Mouse (Mus musculus) limb, embryonic 14.5 days (tissue): ENCODE measurements around the gene Npas3. TPM values are rescaled to one million over a fixed set of nuclear protein-coding genes. Genes with fewer than 3 reads are reported as not detected.

Experiments
- ATAC-seq: fragments of 200-750 bp; cut with Nextera tagmentation; 2 replicates; pipeline ENCODE4 v1.8.0; 2017; ENCODE audit warnings: low read depth, moderate number of reproducible peaks, moderate TSS enrichment; ENCODE audit not compliant: low FRiP score
- DNase-seq: peaks from one replicate; pipeline ENCODE4 v3.0.0-alpha.2; 2015; ENCODE audit warnings: low spot score
- H3K27ac ChIP-seq: fragments of 300-500 bp; sonication (generic); replicated peaks from 2 replicates; pipeline ENCODE4 v1.5.1; 2014; ENCODE audit warnings: low read depth, mild to moderate bottlenecking, low read length, moderate library complexity, mixed read lengths
- H3K27me3 ChIP-seq: fragments of 300-500 bp; sonication (generic); 2 replicates; pipeline ENCODE4 v1.6.1; 2014; ENCODE audit warnings: low read length, mixed read lengths; ENCODE audit not compliant: control insufficient read depth, insufficient read depth
- H3K36me3 ChIP-seq: fragments of 300-500 bp; sonication (generic); 2 replicates; pipeline ENCODE4 v1.6.1; 2014; ENCODE audit warnings: mild to moderate bottlenecking, low read length, moderate library complexity, mixed read lengths; ENCODE audit not compliant: control insufficient read depth, insufficient read depth
- H3K4me1 ChIP-seq: fragments of 300-500 bp; sonication (generic); 2 replicates; pipeline ENCODE4 v1.6.1; 2014; ENCODE audit warnings: antibody characterized with exemption, low read length, mixed read lengths; ENCODE audit not compliant: control insufficient read depth, insufficient read depth
- H3K4me2 ChIP-seq: fragments of 300-500 bp; sonication (generic); replicated peaks from 2 replicates; pipeline ENCODE4 v1.6.1; 2014; ENCODE audit warnings: low read depth, mild to moderate bottlenecking, low read length, moderate library complexity; ENCODE audit not compliant: severe bottlenecking
- H3K4me3 ChIP-seq: fragments of 300-500 bp; sonication (generic); replicated peaks from 2 replicates; pipeline ENCODE4 v1.5.1; 2014; ENCODE audit warnings: low read length
- H3K9ac ChIP-seq: fragments of 300-500 bp; sonication (generic); 2 replicates; pipeline ENCODE4 v1.6.1; 2014; ENCODE audit warnings: mild to moderate bottlenecking, low read depth, low read length, moderate library complexity; ENCODE audit not compliant: severe bottlenecking
- H3K9me3 ChIP-seq: fragments of 300-500 bp; sonication (generic); 2 replicates; pipeline ENCODE4 v1.6.1; 2016; ENCODE audit warnings: low read length; ENCODE audit not compliant: control insufficient read depth
- POLR2A ChIP-seq: fragments of 200-500 bp; IDR thresholded peaks from 2 replicates; pipeline ENCODE4 v1.8.0; 2012; ENCODE audit warnings: inconsistent platforms, mild to moderate bottlenecking, moderate library complexity, borderline replicate concordance; ENCODE audit not compliant: insufficient read depth, insufficient read length; ENCODE audit errors: extremely low read depth
- WGBS: fragments of 180-500 bp; shearing (Covaris S2); extraction: QIAGEN DNeasy Blood & Tissue Kit; methylation state at CpG from one replicate; pipeline ENCODE4 v1.1.7; 2014; 5-methylcytosine and 5-hydroxymethylcytosine counted together
- polyA plus RNA-seq, 2 experiments: library from polyadenylated mRNA; depleted of rRNA in 1 of 2; stranded (reverse) in 1 of 2; unstranded in 1 of 2; fragments of >200 nt; fragmentation: Nextera tagmentation in 1 of 2; extraction: Ambion mirVana in 1 of 2; gene quantifications; 2 replicates each; pipeline versions ENCODE4 v1.2.1 to v1.2.3; 2012 to 2014

The Npas3 gene
- 5.3 and 6.4 TPM in 2 replicates for polyA plus RNA-seq (2012; rRNA removed)
- polyA plus RNA-seq (2014; fragmentation: Nextera tagmentation; extraction: Ambion mirVana) = 5.9 and 9.1 TPM in 2 replicates

- peak within 1 kb of the TSS; percentile 99 for H3K4me2 ChIP-seq
- no peak within 1 kb of the TSS for H3K27ac ChIP-seq
- no peaks in the 10 kb centered on the region for H3K36me3 ChIP-seq
- peak within 1 kb of the TSS; percentile 62 for H3K4me3 ChIP-seq
- TF ChIP-seq POLR2A = no peak
- peaks cover 21% of the 10 kb centered on the region for H3K4me1 ChIP-seq
- under 1% methylated on average over 22 of the region's 62 CpGs for WGBS
- peak; percentile 44 for ATAC-seq
- H3K27me3 ChIP-seq = peaks cover 47% of the 10 kb centered on the region
- H3K9me3 ChIP-seq = no peaks in the 10 kb centered on the region
- DNase-seq = peak; percentile 37
- H3K9ac ChIP-seq = peak within 1 kb of the TSS; percentile 59
Measured at GRCm38 (mm10) chr12:53248101-53248727, at the start of gene Npas3. Npas3 (plus strand) TSS chr12:53248677.

DNA sequence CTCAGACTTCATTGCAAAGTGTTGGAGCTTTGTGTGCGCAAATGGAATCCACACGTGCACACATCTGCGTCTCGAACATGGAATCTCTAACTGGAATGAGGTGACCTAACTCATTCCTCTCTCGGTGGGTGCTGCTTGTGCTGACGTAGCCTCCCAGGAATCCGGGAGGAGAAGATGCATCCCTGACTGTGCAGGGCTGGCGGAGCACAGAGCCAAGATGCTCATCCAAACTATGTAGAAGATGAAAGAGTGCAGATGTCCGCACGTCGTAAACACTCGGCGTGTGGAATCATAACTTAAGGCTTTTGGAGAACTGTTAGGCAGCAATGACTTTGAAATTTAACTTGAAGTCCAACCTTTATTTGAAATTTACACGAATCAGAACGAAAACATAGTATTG is 31.3 kb upstream of the Npas3 start:
- no peak for TF ChIP-seq POLR2A
- Histone ChIP-seq H3K4me2 (no peak overlapping the region), H3K4me1 (no peaks in the 10 kb centered on the region), H3K9me3 (no peaks in the 10 kb centered on the region), H3K4me3 (no peak overlapping the region), H3K27ac (no peak overlapping the region), H3K36me3 (no peaks in the 10 kb centered on the region), H3K27me3 (no peaks in the 10 kb centered on the region), H3K9ac (no peak overlapping the region)
- 67% methylated on average over 15 of the region's 15 CpGs for WGBS
- ATAC-seq (no peak), DNase-seq (peak; percentile 70)

GRCm38 (mm10) chr12:53222742-53223141 is 25.7 kb upstream of the Npas3 start:
- no peak overlapping the region for H3K4me2 ChIP-seq
- H3K27ac ChIP-seq = no peak overlapping the region
- no peaks in the 10 kb centered on the region for H3K4me1 ChIP-seq
- no peak overlapping the region for H3K4me3 ChIP-seq
- DNase-seq = no peak
- no peak for TF ChIP-seq POLR2A
- WGBS = 64% methylated on average over 4 of the region's 4 CpGs
- H3K9me3 ChIP-seq = no peaks in the 10 kb centered on the region
- ATAC-seq = no peak
- H3K27me3 ChIP-seq = no peaks in the 10 kb centered on the region
- no peaks in the 10 kb centered on the region for H3K36me3 ChIP-seq
- H3K9ac ChIP-seq = no peak overlapping the region

- Histone ChIP-seq H3K36me3 (no peaks in the 10 kb centered on the region), H3K9me3 (no peaks in the 10 kb centered on the region), H3K4me1 (no peaks in the 10 kb centered on the region), H3K27me3 (no peaks in the 10 kb centered on the region), H3K4me3 (no peak overlapping the region), H3K4me2 (no peak overlapping the region), H3K9ac (no peak overlapping the region), H3K27ac (no peak overlapping the region)
- TF ChIP-seq POLR2A = no peak
- WGBS = 40% methylated on average over 4 of the region's 4 CpGs
- DNase-seq (no peak), ATAC-seq (no peak)
Measured at GRCm38 (mm10) chr12:53227356-53227755, 21.1 kb upstream of the Npas3 start.

- Histone ChIP-seq H3K9ac (no peak overlapping the region), H3K9me3 (no peaks in the 10 kb centered on the region), H3K36me3 (no peaks in the 10 kb centered on the region), H3K4me2 (no peak overlapping the region), H3K27me3 (no peaks in the 10 kb centered on the region), H3K4me3 (no peak overlapping the region), H3K4me1 (no peaks in the 10 kb centered on the region), H3K27ac (no peak overlapping the region)
- no peak for ATAC-seq
- WGBS = 82% methylated on average over 2 of the region's 2 CpGs
- no peak for TF ChIP-seq POLR2A
- DNase-seq = no peak
Measured at GRCm38 (mm10) chr12:53229419-53229818, 19.1 kb upstream of the Npas3 start.
